Mouse (Mus musculus) hindbrain, embryonic 13.5 days (tissue): ENCODE data around the gene Gm48552. TPM values are rescaled to one million over a fixed set of nuclear protein-coding genes. Genes with fewer than 3 reads are reported as not detected.

Experiments used
- ATAC-seq: fragments of 200-750 bp; cut with Nextera tagmentation; 2 replicates; pipeline ENCODE4 v1.8.0; 2017; ENCODE audit warnings: moderate TSS enrichment; ENCODE audit not compliant: low FRiP score
- H3K27ac ChIP-seq: fragments of 300-500 bp; sonication (generic); 2 replicates; pipeline ENCODE4 v1.5.1; 2015; ENCODE audit warnings: inconsistent platforms, mild to moderate bottlenecking, moderate library complexity
- H3K27me3 ChIP-seq: fragments of 300-500 bp; sonication (generic); 2 replicates; pipeline ENCODE4 v1.6.1; 2015; ENCODE audit warnings: mild to moderate bottlenecking, inconsistent platforms
- H3K36me3 ChIP-seq: fragments of 300-500 bp; sonication (generic); 2 replicates; pipeline ENCODE4 v1.6.1; 2015; ENCODE audit warnings: mild to moderate bottlenecking, inconsistent platforms
- H3K4me1 ChIP-seq: fragments of 300-500 bp; sonication (generic); replicated peaks from 2 replicates; pipeline ENCODE4 v1.6.1; 2015; ENCODE audit warnings: inconsistent platforms
- H3K4me2 ChIP-seq: fragments of 300-500 bp; sonication (generic); 2 replicates; pipeline ENCODE4 v1.6.1; 2015; ENCODE audit warnings: inconsistent platforms, mild to moderate bottlenecking, moderate library complexity
- H3K4me3 ChIP-seq: fragments of 300-500 bp; sonication (generic); 2 replicates; pipeline ENCODE4 v1.5.1; 2015; ENCODE audit warnings: mild to moderate bottlenecking, inconsistent platforms
- H3K9ac ChIP-seq: fragments of 300-500 bp; sonication (generic); 2 replicates; pipeline ENCODE4 v1.6.1; 2015; ENCODE audit warnings: mild to moderate bottlenecking, inconsistent platforms
- H3K9me3 ChIP-seq: fragments of 300-500 bp; sonication (generic); 2 replicates; pipeline ENCODE4 v1.6.1; 2016; ENCODE audit warnings: inconsistent platforms
- WGBS: fragments of 180-500 bp; shearing (Covaris S2); methylation state at CpG from one replicate; pipeline ENCODE4 v1.1.7; 2015; 5-methylcytosine and 5-hydroxymethylcytosine counted together
- polyA plus RNA-seq: library from polyadenylated mRNA; unstranded; fragments of >200 nt; fragmentation: Nextera tagmentation; extraction: Ambion mirVana; gene quantifications from 2 replicates; pipeline ENCODE4 v1.2.1, GENCODE M21; 2015

Gene Gm48552
- polyA plus RNA-seq, 1 experiment from 2014 or later, result 2.0 TPM

- peaks cover 52% of the 10 kb centered on the region for H3K27me3 ChIP-seq
- H3K36me3 ChIP-seq, result no peaks in the 10 kb centered on the region
- peaks cover 61% of the 10 kb centered on the region for H3K4me1 ChIP-seq
- H3K27ac ChIP-seq, result no peak overlapping the region
- WGBS, result 74% methylated on average over 8 of the region's 8 CpGs
- no peak overlapping the region for H3K4me3 ChIP-seq
- no peaks in the 10 kb centered on the region for H3K9me3 ChIP-seq
- H3K4me2 ChIP-seq, result no peak overlapping the region
- H3K9ac ChIP-seq, result no peak overlapping the region
- no peak for ATAC-seq
Observed at GRCm38 (mm10) chr10:81427804-81428506, 39.1 kb downstream of the Gm48552 start.

- no peak overlapping the region for H3K27ac ChIP-seq
- WGBS, result 95% methylated on average over 7 of the region's 7 CpGs
- no peak overlapping the region for H3K4me3 ChIP-seq
- no peak overlapping the region for H3K4me2 ChIP-seq
- H3K4me1 ChIP-seq, result peaks cover 66% of the 10 kb centered on the region
- no peaks in the 10 kb centered on the region for H3K9me3 ChIP-seq
- H3K27me3 ChIP-seq, result peaks cover 52% of the 10 kb centered on the region
- H3K9ac ChIP-seq, result no peak overlapping the region
- H3K36me3 ChIP-seq, result no peaks in the 10 kb centered on the region
- ATAC-seq, result no peak
Observed at GRCm38 (mm10) chr10:81428507-81428870, 39.7 kb downstream of the Gm48552 start.

GRCm38 (mm10) chr10:81429092-81429491, 40.3 kb downstream of the Gm48552 start:
- Histone ChIP-seq H3K9ac (no peak overlapping the region), H3K9me3 (no peaks in the 10 kb centered on the region), H3K27me3 (peaks cover 53% of the 10 kb centered on the region), H3K4me1 (peaks cover 69% of the 10 kb centered on the region), H3K27ac (0 out of 2 replicates have a peak overlapping the region, but pooled peaks have one; percentile 25), H3K4me3 (peak overlapping the region; percentile 73), H3K4me2 (peak overlapping the region; percentile 83), H3K36me3 (no peaks in the 10 kb centered on the region)
- ATAC-seq, result no peak
- WGBS, result 34% methylated on average over 2 of the region's 2 CpGs

GRCm38 (mm10) chr10:81429605-81430061, 40.8 kb downstream of the Gm48552 start:
- peak overlapping the region; percentile 90 for H3K9ac ChIP-seq
- H3K36me3 ChIP-seq, result no peaks in the 10 kb centered on the region
- peaks cover 47% of the 10 kb centered on the region for H3K27me3 ChIP-seq
- under 1% methylated on average over 19 of the region's 20 CpGs for WGBS
- H3K27ac ChIP-seq, result peak overlapping the region; percentile 96
- no peak for ATAC-seq
- H3K9me3 ChIP-seq, result no peaks in the 10 kb centered on the region
- H3K4me1 ChIP-seq, result peaks cover 68% of the 10 kb centered on the region
- H3K4me3 ChIP-seq, result peak overlapping the region; percentile 73
- peak overlapping the region; percentile 83 for H3K4me2 ChIP-seq

- under 1% methylated on average over 56 of the region's 89 CpGs for WGBS
- Histone ChIP-seq H3K27ac (peak overlapping the region; percentile 96), H3K4me3 (peak overlapping the region; percentile 73), H3K4me1 (peaks cover 68% of the 10 kb centered on the region), H3K36me3 (no peaks in the 10 kb centered on the region), H3K27me3 (peaks cover 44% of the 10 kb centered on the region), H3K9ac (peak overlapping the region; percentile 90), H3K9me3 (no peaks in the 10 kb centered on the region), H3K4me2 (peak overlapping the region; percentile 83)
- peak; percentile 8; the same call in 1 of the 2 replicates for ATAC-seq
Observed at GRCm38 (mm10) chr10:81430141-81430830, 41.5 kb downstream of the Gm48552 start.

- no peaks in the 10 kb centered on the region for H3K36me3 ChIP-seq
- H3K27ac ChIP-seq, result peak overlapping the region; percentile 96
- peaks cover 64% of the 10 kb centered on the region for H3K4me1 ChIP-seq
- H3K4me3 ChIP-seq, result peak overlapping the region; percentile 73
- H3K9me3 ChIP-seq, result no peaks in the 10 kb centered on the region
- H3K4me2 ChIP-seq, result peak overlapping the region; percentile 83
- peak overlapping the region; percentile 90 for H3K9ac ChIP-seq
- ATAC-seq, result peak; percentile 5; the same call in 1 of the 2 replicates
- 1% methylated on average over 51 of the region's 70 CpGs for WGBS
- peaks cover 40% of the 10 kb centered on the region for H3K27me3 ChIP-seq
Observed at GRCm38 (mm10) chr10:81430831-81431525, 42.2 kb downstream of the Gm48552 start.

- Histone ChIP-seq H3K4me3 (peak overlapping the region; percentile 73), H3K9me3 (no peaks in the 10 kb centered on the region), H3K4me1 (peaks cover 57% of the 10 kb centered on the region), H3K36me3 (no peaks in the 10 kb centered on the region), H3K27ac (peak overlapping the region; percentile 96), H3K9ac (peak overlapping the region; percentile 90), H3K4me2 (peak overlapping the region; percentile 83), H3K27me3 (peaks cover 37% of the 10 kb centered on the region)
- WGBS, result 15% methylated on average over 15 of the region's 15 CpGs
- no peak for ATAC-seq
Observed at GRCm38 (mm10) chr10:81431526-81432168, 42.8 kb downstream of the Gm48552 start.

GRCm38 (mm10) chr10:81432169-81432867, 43.5 kb downstream of the Gm48552 start:
- H3K27me3 ChIP-seq, result peaks cover 35% of the 10 kb centered on the region
- H3K4me1 ChIP-seq, result peaks cover 50% of the 10 kb centered on the region
- no peaks in the 10 kb centered on the region for H3K36me3 ChIP-seq
- ATAC-seq, result peak; percentile 8
- H3K4me2 ChIP-seq, result peak overlapping the region; percentile 55
- H3K9ac ChIP-seq, result no peak overlapping the region
- no peak overlapping the region for H3K27ac ChIP-seq
- no peaks in the 10 kb centered on the region for H3K9me3 ChIP-seq
- WGBS, result 66% methylated on average over 21 of the region's 21 CpGs
- H3K4me3 ChIP-seq, result peak overlapping the region; percentile 16; the same call in 1 of the 2 replicates

GRCm38 (mm10) chr10:81432868-81433262, 44.1 kb downstream of the Gm48552 start:
- H3K9me3 ChIP-seq, result no peaks in the 10 kb centered on the region
- H3K36me3 ChIP-seq, result no peaks in the 10 kb centered on the region
- WGBS, result 4% methylated on average over 17 of the region's 17 CpGs
- peaks cover 49% of the 10 kb centered on the region for H3K4me1 ChIP-seq
- peak overlapping the region; percentile 30 for H3K4me3 ChIP-seq
- peak; percentile 84 for ATAC-seq
- H3K4me2 ChIP-seq, result peak overlapping the region; percentile 55
- peak overlapping the region; percentile 55; the same call in 1 of the 2 replicates for H3K9ac ChIP-seq
- H3K27ac ChIP-seq, result peak overlapping the region; percentile 35; the same call in 1 of the 2 replicates
- H3K27me3 ChIP-seq, result peaks cover 29% of the 10 kb centered on the region

- Histone ChIP-seq H3K4me3 (peak overlapping the region; percentile 30; the same call in 1 of the 2 replicates), H3K36me3 (no peaks in the 10 kb centered on the region), H3K27ac (peak overlapping the region; percentile 35; the same call in 1 of the 2 replicates), H3K4me2 (no peak overlapping the region), H3K9me3 (no peaks in the 10 kb centered on the region), H3K27me3 (peaks cover 21% of the 10 kb centered on the region), H3K4me1 (peaks cover 49% of the 10 kb centered on the region), H3K9ac (no peak overlapping the region)
- 73% methylated on average over 26 of the region's 26 CpGs for WGBS
- ATAC-seq, result no peak
Observed at GRCm38 (mm10) chr10:81433541-81434289, 44.9 kb downstream of the Gm48552 start.
